Mouse (Mus musculus) layer of hippocampus, adult 2 months (tissue): Measurements from ENCODE around the gene Sh2b1. TPM values are rescaled to one million over a fixed set of nuclear protein-coding genes. Genes with fewer than 3 reads are reported as not detected.

Experiments used
- DNase-seq, 2 experiments: peaks; one replicate each; pipeline ENCODE4 v3.0.0; 2022; ENCODE audit warnings: low spot score in 2 of 2
- H3K27ac ChIP-seq: fragments of 200-600 bp; 2 replicates; pipeline ENCODE4 v1.8.1; 2022
- H3K4me3 ChIP-seq: fragments of 200-600 bp; 2 replicates; pipeline ENCODE4 v1.8.1; 2022; ENCODE audit warnings: mild to moderate bottlenecking
- CTCF ChIP-seq: fragments of 200-600 bp; conservative IDR thresholded peaks from 2 replicates; pipeline ENCODE4 v1.8.1; 2022; ENCODE audit warnings: antibody characterized with exemption, mild to moderate bottlenecking, moderate library complexity
- total RNA-seq, 2 experiments: library from RNA; stranded (reverse); gene quantifications; 2 replicates each; pipeline ENCODE4 v1.2.3; 2021

Gene Sh2b1
- total RNA-seq, 2 experiments from 2014 or later = 69.1 to 70.1 TPM

GRCm38 (mm10) chr7:126458844-126459618, 16.2 kb downstream of the Sh2b1 start:
- no peak for TF ChIP-seq CTCF
- no peak overlapping the region for H3K4me3 ChIP-seq
- no peak for DNase-seq
- H3K27ac ChIP-seq = no peak overlapping the region

DNA sequence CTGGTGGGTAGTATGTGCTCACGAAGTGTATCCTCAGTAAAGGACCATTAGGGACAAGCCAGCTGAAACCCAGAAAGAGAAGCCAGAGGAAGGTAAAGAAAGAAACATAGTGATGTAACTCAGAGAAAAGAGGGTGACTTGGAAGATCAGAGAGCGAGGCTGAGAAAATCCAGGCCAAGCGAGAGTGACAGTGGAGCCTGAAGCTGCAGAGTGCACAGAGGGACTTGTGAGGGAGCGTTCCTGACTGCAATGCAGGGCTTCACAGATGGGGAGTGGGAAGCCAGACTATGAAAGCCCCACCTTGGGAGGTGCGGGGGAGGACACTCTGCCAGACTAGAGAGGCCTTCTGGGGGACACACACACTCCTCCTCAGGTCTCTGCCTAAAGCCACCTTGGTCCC, 17.0 kb downstream of the Sh2b1 start:
- H3K27ac ChIP-seq = no peak overlapping the region
- H3K4me3 ChIP-seq = no peak overlapping the region
- DNase-seq = no peak
- TF ChIP-seq CTCF = no peak

- TF ChIP-seq CTCF = no peak
- Histone ChIP-seq H3K4me3 (no peak overlapping the region), H3K27ac (no peak overlapping the region)
- DNase-seq = no peak
Measured at GRCm38 (mm10) chr7:126456382-126457266, 18.6 kb downstream of the Sh2b1 start.

GRCm38 (mm10) chr7:126455242-126455641, 20.0 kb downstream of the Sh2b1 start:
- no peak overlapping the region for H3K27ac ChIP-seq
- DNase-seq = no peak
- no peak overlapping the region for H3K4me3 ChIP-seq
- no peak for TF ChIP-seq CTCF

DNA sequence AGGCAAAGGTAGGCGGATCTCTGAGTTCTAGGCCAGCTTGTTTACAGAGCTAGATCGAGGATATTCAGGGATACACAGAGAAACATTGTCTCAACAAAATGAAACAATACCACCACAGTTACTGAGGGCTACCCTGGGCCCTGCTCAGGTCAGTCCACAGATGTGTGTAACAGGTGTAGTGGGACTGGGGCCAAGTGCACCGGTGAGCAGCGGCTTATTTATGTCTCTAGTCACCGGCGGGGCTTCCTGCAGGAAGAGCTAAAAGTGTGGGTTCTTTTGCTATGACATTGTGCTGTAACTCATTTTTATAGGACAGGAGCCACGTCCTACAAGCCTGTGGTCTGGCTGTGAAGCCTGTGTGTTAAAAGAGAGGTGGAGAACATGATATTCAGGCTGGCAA, 21.4 kb downstream of the Sh2b1 start:
- no peak for DNase-seq
- no peak for TF ChIP-seq CTCF

GRCm38 (mm10) chr7:126452244-126452643, 23.0 kb downstream of the Sh2b1 start:
- H3K27ac ChIP-seq = no peak overlapping the region
- no peak for TF ChIP-seq CTCF
- H3K4me3 ChIP-seq = no peak overlapping the region
- DNase-seq = no peak

More for the DNA sequence above, 21.4 kb downstream of the Sh2b1 start:
- H3K4me3 ChIP-seq = no peak overlapping the region
- no peak overlapping the region for H3K27ac ChIP-seq

DNA sequence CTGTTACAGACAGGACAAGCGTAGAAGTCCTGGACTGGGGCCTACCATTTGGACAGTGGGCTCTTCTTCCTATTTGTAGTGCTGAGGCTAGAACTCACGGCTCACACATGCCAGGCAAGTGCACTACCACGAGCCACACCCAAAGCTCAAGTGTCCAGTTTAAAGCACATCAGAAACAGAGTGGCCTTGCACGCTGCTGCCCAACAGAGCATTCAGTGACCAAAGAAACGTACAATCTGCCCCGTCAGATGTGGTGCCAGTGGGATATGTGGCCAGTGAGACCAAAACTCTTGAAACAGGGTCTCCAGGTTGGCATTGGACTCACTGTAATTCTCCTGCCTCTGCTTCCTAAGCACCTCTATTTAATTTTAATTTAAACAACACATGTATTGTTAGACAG, 24.6 kb downstream of the Sh2b1 start:
- TF ChIP-seq CTCF = no peak
- no peak for DNase-seq
- Histone ChIP-seq H3K27ac (no peak overlapping the region), H3K4me3 (no peak overlapping the region)

GRCm38 (mm10) chr7:126449991-126450390, 25.2 kb downstream of the Sh2b1 start:
- no peak for DNase-seq
- no peak overlapping the region for H3K4me3 ChIP-seq
- no peak overlapping the region for H3K27ac ChIP-seq
- TF ChIP-seq CTCF = no peak

DNA sequence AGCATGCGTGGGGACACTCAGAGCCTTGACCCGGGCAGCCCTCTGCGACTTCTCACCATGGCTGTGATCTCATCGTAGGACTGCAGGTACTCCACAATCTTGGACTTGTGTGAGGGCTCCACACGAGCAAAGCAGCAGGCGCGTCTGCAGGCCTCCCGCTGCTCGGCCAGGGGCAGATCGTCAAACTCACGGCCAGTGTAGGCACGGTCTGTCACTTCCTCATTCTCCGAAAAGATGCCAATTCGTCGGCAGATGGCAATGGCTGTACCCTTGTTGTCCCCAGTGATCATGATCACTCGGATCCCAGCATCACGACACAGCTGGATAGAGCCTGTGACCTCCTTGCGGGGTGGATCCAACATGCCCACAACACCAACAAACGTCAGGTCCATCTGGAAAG, 26.7 kb downstream of the Sh2b1 start:
- H3K27ac ChIP-seq = no peak overlapping the region
- H3K4me3 ChIP-seq = no peak overlapping the region
- no peak for DNase-seq
- no peak for TF ChIP-seq CTCF

DNA sequence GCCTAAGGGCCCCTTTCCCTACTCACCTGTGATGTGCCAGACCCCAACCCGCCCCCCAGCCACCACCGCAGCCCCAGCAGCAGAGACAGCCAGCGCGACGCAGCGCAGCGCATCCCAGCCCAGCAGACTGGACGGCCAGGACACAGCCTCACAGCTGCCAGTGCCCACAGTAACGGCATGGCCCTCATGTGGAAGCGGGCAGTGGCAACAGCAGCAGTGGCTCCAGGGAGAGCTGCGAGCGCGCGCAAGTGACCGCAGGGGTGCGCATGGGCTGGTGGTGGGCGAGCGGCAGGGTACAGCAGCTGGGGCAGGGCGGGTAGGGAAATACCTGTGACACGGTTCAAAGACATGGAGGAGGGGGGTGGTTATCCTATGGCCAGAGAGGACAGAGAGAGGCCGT, 29.0 kb downstream of the Sh2b1 start:
- no peak for DNase-seq
- no peak overlapping the region for H3K27ac ChIP-seq
- H3K4me3 ChIP-seq = no peak overlapping the region
- no peak for TF ChIP-seq CTCF

DNA sequence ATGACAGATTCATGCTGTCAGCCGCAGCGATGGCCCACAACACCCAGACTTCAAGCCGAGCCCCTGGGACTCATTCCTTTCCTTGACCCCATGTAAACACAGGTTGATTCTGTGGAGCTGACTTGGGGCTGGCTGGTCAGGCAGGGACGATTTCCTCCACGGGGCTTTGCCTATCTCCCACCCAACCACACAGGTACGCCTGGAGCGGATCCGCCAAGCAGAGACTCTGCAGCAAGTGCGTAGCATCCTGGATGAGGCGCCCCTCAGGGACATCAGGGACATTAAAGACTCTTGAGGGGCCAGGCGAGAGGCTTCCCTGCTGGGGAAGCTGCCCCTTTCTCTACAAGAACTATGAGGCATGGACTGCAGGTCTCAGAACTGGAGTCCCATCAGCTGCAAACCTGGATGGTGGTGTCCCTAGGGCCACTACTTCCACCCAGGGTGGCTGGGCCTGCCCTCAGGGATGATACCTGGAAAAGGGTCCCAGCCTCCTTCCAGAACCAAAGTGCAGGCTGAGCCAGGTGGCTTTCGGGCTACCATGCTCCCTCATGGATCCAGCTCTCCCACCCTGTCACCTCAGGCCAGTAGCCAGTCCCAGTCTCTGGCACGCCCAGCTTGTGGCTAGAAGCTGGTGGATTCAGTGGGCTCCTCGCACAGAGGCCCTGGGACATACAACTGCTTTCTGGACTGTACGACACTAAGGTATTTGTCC, 30.0 kb downstream of the Sh2b1 start:
- Histone ChIP-seq H3K27ac (no peak overlapping the region), H3K4me3 (no peak overlapping the region)
- no peak for DNase-seq
- TF ChIP-seq CTCF = no peak

GRCm38 (mm10) chr7:126444536-126444935, 30.7 kb downstream of the Sh2b1 start:
- Histone ChIP-seq H3K4me3 (no peak overlapping the region), H3K27ac (no peak overlapping the region)
- no peak for TF ChIP-seq CTCF
- DNase-seq = no peak

GRCm38 (mm10) chr7:126443997-126444396, 31.2 kb downstream of the Sh2b1 start:
- no peak for TF ChIP-seq CTCF
- DNase-seq = no peak
- H3K4me3 ChIP-seq = no peak overlapping the region
- H3K27ac ChIP-seq = no peak overlapping the region
